Comparison of ENCODE assay signal across 11 mouse cellular contexts in genomic region chr10:75504234-75505129, GRCm38 (mm10). TPM values are rescaled to one million over a fixed set of nuclear protein-coding genes. Genes with fewer than 3 reads are reported as not detected.
DNase-seq lines count a peak whose midpoint lies in the region; ATAC-seq lines count a peak whose summit lies in the region.
"Had no signal": no experiment of that assay in that cellular context is flagged by ENCODE, and none has a peak within 500 bp of the region (broad histone marks: within the 10 kb centered on the region; RNA-seq: fewer than 3 reads in every experiment).

No protein-coding gene starts in this region.

- no peak overlapping the region for H3K4me2 ChIP-seq in forebrain, embryonic 15.5 days (replicated peaks)
- H3K4me2 ChIP-seq: lung, embryonic 15.5 days; neural tube, embryonic 13.5 days had no signal

- no peak overlapping the region for H3K4me3 ChIP-seq in forebrain, embryonic 15.5 days
- H3K4me3 ChIP-seq: lung, embryonic 15.5 days; neural tube, embryonic 13.5 days had no signal

- H3K9ac ChIP-seq in forebrain, embryonic 15.5 days (replicated peaks): no peak overlapping the region
- H3K9ac ChIP-seq: lung, embryonic 15.5 days; neural tube, embryonic 13.5 days had no signal

- H3K36me3 ChIP-seq in forebrain, embryonic 15.5 days: peaks cover 31% of the 10 kb centered on the region

- no peak for ATAC-seq in forebrain, embryonic 15.5 days (replicated peaks)
- ATAC-seq: inflammation-experienced regulatory T-cells, adult 6 months had no signal

- H3K9me3 ChIP-seq in forebrain, embryonic 15.5 days: no peaks in the 10 kb centered on the region
- H3K9me3 ChIP-seq: lung, embryonic 15.5 days; neural tube, embryonic 13.5 days had no signal

- H3K27me3 ChIP-seq in forebrain, embryonic 15.5 days: no peaks in the 10 kb centered on the region
- H3K27me3 ChIP-seq: lung, embryonic 15.5 days; neural tube, embryonic 13.5 days had no signal

- H3K27ac ChIP-seq in forebrain, embryonic 15.5 days (replicated peaks): no peak overlapping the region
- H3K27ac ChIP-seq: lung, embryonic 15.5 days; neural tube, embryonic 13.5 days had no signal

- H3K4me1 ChIP-seq in forebrain, embryonic 15.5 days: no peaks in the 10 kb centered on the region
- H3K4me1 ChIP-seq: lung, embryonic 15.5 days; neural tube, embryonic 13.5 days had no signal

- 91% methylated on average over 8 of the region's 8 CpGs for WGBS in forebrain, embryonic 15.5 days

- peak; percentile 66 for DNase-seq in gastrocnemius, adult 18-20 months (ENCODE audit: low spot score)
- no peak for DNase-seq in gastrocnemius, postnatal 10 days
- DNase-seq in 3T3-L1 (ENCODE audit: low read depth, low spot score): peak; percentile 93
- DNase-seq in c-Kit-positive CD71-negative TER-119-negative erythroid progenitor cells, embryonic 14.5 days (ENCODE audit: low read depth): peak; percentile 35
- peak; percentile 23 for DNase-seq in lung, postnatal 10 days
- DNase-seq in B cell, adult 2 months: no peak
- no peak for DNase-seq in cerebellum, postnatal 10 days

RNA-seq across cellular contexts. Expression of gene Snrpd3, which starts 12.9 kb away (rescaled TPM):
- 10 to 100 TPM; 76.2 to 80.2 TPM for total RNA-seq in gastrocnemius, adult 18-20 months (2021)
- total RNA-seq in gastrocnemius, postnatal 10 days (2021): 100 to 1,000 TPM; 126 to 134 TPM
- polyA plus RNA-seq in forebrain, embryonic 15.5 days (2015; fragmentation: Nextera tagmentation; extraction: Ambion mirVana): 155 and 156 TPM in 2 replicates

RNA-seq across cellular contexts. Expression of gene Gucd1, which starts 13.3 kb away (rescaled TPM):
- 10 to 100 TPM; 43.6 to 61.5 TPM for total RNA-seq in gastrocnemius, adult 18-20 months (2021)
- 10 to 100 TPM; 46.9 to 47.5 TPM for total RNA-seq in gastrocnemius, postnatal 10 days (2021)
- polyA plus RNA-seq in forebrain, embryonic 15.5 days (2015; fragmentation: Nextera tagmentation; extraction: Ambion mirVana): 20.1 and 20.2 TPM in 2 replicates

RNA-seq across cellular contexts. Expression of gene Lrrc75b, which starts 55.6 kb away (rescaled TPM):
- total RNA-seq in gastrocnemius, adult 18-20 months (2021): under 1 TPM; 0.11 to 0.12 TPM
- total RNA-seq in gastrocnemius, postnatal 10 days (2021): 1 to 10 TPM; 1.3 to 1.9 TPM
- polyA plus RNA-seq in forebrain, embryonic 15.5 days (2015; fragmentation: Nextera tagmentation; extraction: Ambion mirVana): 16.4 TPM in 2 replicates

RNA-seq across cellular contexts. Expression of gene Ggt1, which starts 56.9 kb away (rescaled TPM):
- total RNA-seq in gastrocnemius, adult 18-20 months (2021): under 1 TPM in 1 of 2 experiments, not detected in 1; 0.78 TPM
- 1 to 10 TPM in 1 of 2 experiments, under 1 TPM in 1; 0.52 to 1.0 TPM for total RNA-seq in gastrocnemius, postnatal 10 days (2021)
- polyA plus RNA-seq in forebrain, embryonic 15.5 days (2015; fragmentation: Nextera tagmentation; extraction: Ambion mirVana): 0.67 and 0.79 TPM in 2 replicates

Comparison
In these comparisons a context has a peak if more than half of its experiments do, and no peak if none do; other contexts are left out.
1. DNase-seq: peak in gastrocnemius, adult 18-20 months (single experiment), 3T3-L1 (single experiment), c-Kit-positive CD71-negative TER-119-negative erythroid progenitor cells, embryonic 14.5 days (single experiment) and lung, postnatal 10 days (single experiment); none in gastrocnemius, postnatal 10 days (single experiment), B cell, adult 2 months (0 of 2) and cerebellum, postnatal 10 days (0 of 2).